Mouse (Mus musculus) small intestine, adult 2 months (tissue): Measurements from ENCODE around the gene Gm6880. TPM values are rescaled to one million over a fixed set of nuclear protein-coding genes. Genes with fewer than 3 reads are reported as not detected.
"Not testable (repeated sequence)": the region's sequence is repeated elsewhere in the genome, so short reads cannot be mapped to it uniquely, and the experiment has no call there.

Experiments
- H3K27ac ChIP-seq: fragments of 200-500 bp; 2 replicates; pipeline ENCODE4 v1.5.1; 2012; ENCODE audit warnings: low read depth, low read length, control low read depth, inconsistent platforms; ENCODE audit not compliant: insufficient read depth
- H3K27me3 ChIP-seq: fragments of 200-500 bp; 2 replicates; pipeline ENCODE4 v1.6.1; 2012; ENCODE audit warnings: mild to moderate bottlenecking, moderate library complexity, low read length, inconsistent platforms; ENCODE audit not compliant: control insufficient read depth, insufficient read depth
- H3K36me3 ChIP-seq: fragments of 200-500 bp; 2 replicates; pipeline ENCODE4 v1.6.1; 2012; ENCODE audit warnings: mild to moderate bottlenecking, low read length, control low read depth, inconsistent platforms; ENCODE audit not compliant: control insufficient read depth, insufficient read depth
- H3K4me1 ChIP-seq: fragments of 200-500 bp; 2 replicates; pipeline ENCODE4 v1.6.1; 2012; ENCODE audit warnings: low read length, inconsistent platforms, mixed read lengths; ENCODE audit not compliant: control insufficient read depth, insufficient read depth, insufficient read length
- H3K4me3 ChIP-seq: fragments of 200-500 bp; 2 replicates; pipeline ENCODE4 v1.5.1; 2012; ENCODE audit warnings: low read depth, mild to moderate bottlenecking, control low read depth, inconsistent platforms, low read length, moderate library complexity
- CTCF ChIP-seq: fragments of 200-500 bp; IDR thresholded peaks from 2 replicates; pipeline ENCODE4 v1.5.1; 2012; ENCODE audit warnings: low read depth, mild to moderate bottlenecking, control low read depth, inconsistent platforms, low read length, moderate library complexity, mixed read lengths; ENCODE audit not compliant: insufficient replicate concordance, insufficient read length; ENCODE audit errors: extremely low read depth
- POLR2A ChIP-seq: fragments of 200-500 bp; IDR thresholded peaks from 2 replicates; pipeline ENCODE4 v1.6.1; 2012; ENCODE audit warnings: low read depth, mild to moderate bottlenecking, control low read depth, inconsistent platforms, low read length, moderate library complexity
- WGBS: fragments of 180-500 bp; shearing (Covaris S2); methylation state at CpG from one replicate; pipeline ENCODE4 v1.1.7; 2018; 5-methylcytosine and 5-hydroxymethylcytosine counted together
- polyA plus RNA-seq: library from polyadenylated mRNA; depleted of rRNA; stranded (reverse); fragments of >200 nt; gene quantifications from 2 replicates; pipeline ENCODE4 v1.2.3, GENCODE M21; 2012; rRNA removed

Gm6880 gene
- not detected in 2 replicates for polyA plus RNA-seq

- WGBS, result 62% methylated on average over 13 of the region's 14 CpGs
- not testable (repeated sequence) for H3K4me1 ChIP-seq, H3K27ac ChIP-seq, H3K27me3 ChIP-seq, H3K4me3 ChIP-seq, H3K36me3 ChIP-seq
Observed at GRCm38 (mm10) chrX:74481349-74481885, at the start of gene Gm6880. Gm6880 (minus strand) TSS chrX:74481399.

- H3K27me3 ChIP-seq, H3K36me3 ChIP-seq, H3K27ac ChIP-seq, H3K4me3 ChIP-seq, H3K4me1 ChIP-seq: not testable (repeated sequence)
Observed at GRCm38 (mm10) chrX:74517461-74517860, 36.3 kb upstream of the Gm6880 start.

DNA sequence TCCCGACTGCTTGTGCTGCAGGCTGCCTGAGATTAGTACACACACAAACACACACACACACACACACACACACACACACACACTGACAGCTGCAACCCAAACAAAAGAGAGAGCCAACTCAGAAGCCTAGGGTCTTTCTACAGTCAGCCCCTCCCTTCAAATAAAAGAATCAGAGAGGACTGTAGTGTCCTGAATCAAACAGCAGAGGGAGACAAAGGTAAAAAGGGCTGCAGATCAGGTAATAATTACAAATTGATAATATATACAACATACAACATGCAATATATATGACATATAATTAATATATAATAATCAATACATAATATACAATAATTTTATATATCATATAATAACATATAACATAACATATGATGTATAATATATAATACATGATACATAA lies 15.9 kb upstream of the Gm6880 start:
- no peaks in the 10 kb centered on the region for H3K27me3 ChIP-seq
- no peaks in the 10 kb centered on the region for H3K4me1 ChIP-seq
- H3K4me3 ChIP-seq, result no peak overlapping the region
- TF ChIP-seq POLR2A, result no peak
- TF ChIP-seq CTCF, result no peak
- no peaks in the 10 kb centered on the region for H3K36me3 ChIP-seq
- WGBS, result 60% methylated on average over 1 of the region's 1 CpGs
- no peak overlapping the region for H3K27ac ChIP-seq

DNA sequence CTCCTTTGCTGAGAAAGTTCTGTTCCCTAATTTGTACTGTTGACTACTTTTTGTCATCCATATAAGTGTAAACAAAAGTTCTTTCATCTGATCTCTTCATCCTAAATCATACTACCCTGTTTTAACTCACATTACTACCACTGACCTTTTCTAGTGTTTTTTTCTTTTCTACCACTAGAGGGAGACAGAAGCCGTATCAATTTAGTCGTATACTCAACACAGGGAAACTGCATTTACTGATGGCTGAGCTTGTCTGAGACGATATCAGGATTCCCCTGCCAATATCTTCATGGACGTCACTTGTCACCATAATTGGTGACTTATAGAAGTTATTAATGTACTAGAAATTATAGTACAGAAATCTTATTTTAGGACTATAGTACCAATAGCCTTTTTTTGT lies 28.4 kb downstream of the Gm6880 start:
- no peak overlapping the region for H3K27ac ChIP-seq
- H3K36me3 ChIP-seq, result peaks cover 9% of the 10 kb centered on the region
- H3K27me3 ChIP-seq, result no peaks in the 10 kb centered on the region
- WGBS, result 13% methylated on average over 4 of the region's 4 CpGs
- H3K4me3 ChIP-seq, result no peak overlapping the region
- TF ChIP-seq CTCF (no peak), POLR2A (no peak)
- peaks cover 5% of the 10 kb centered on the region; the same call in 1 of the 2 replicates for H3K4me1 ChIP-seq

- TF ChIP-seq POLR2A (no peak), CTCF (no peak)
- Histone ChIP-seq H3K27ac (no peak overlapping the region), H3K4me1 (peaks cover 5% of the 10 kb centered on the region; the same call in 1 of the 2 replicates), H3K36me3 (peaks cover 13% of the 10 kb centered on the region), H3K27me3 (no peaks in the 10 kb centered on the region), H3K4me3 (no peak overlapping the region)
- 65% methylated on average over 4 of the region's 4 CpGs for WGBS
Observed at GRCm38 (mm10) chrX:74451157-74451912, 29.9 kb downstream of the Gm6880 start.

Other genes with a start within 250 kb of the Gm6880 start
- gene Flna, start 231.6 kb downstream of the Gm6880 start, polyA plus RNA-seq, result 270 and 280 TPM in 2 replicates
- gene Emd, start 226.7 kb downstream of the Gm6880 start, polyA plus RNA-seq, result 25.5 and 37.3 TPM in 2 replicates
- gene Rpl10, start 210.6 kb downstream of the Gm6880 start, polyA plus RNA-seq, result 750 and 1,062 TPM in 2 replicates
- gene Taz, start 199.5 kb downstream of the Gm6880 start, polyA plus RNA-seq, result 65.7 and 80.7 TPM in 2 replicates
- 13.0 and 13.9 TPM in 2 replicates for gene Dnase1l1, start 199.1 kb downstream of the Gm6880 start, polyA plus RNA-seq
- gene Atp6ap1, start 184.3 kb downstream of the Gm6880 start, polyA plus RNA-seq, result 119 and 169 TPM in 2 replicates
- 61.7 and 88.3 TPM in 2 replicates for gene Gdi1, start 176.4 kb downstream of the Gm6880 start, polyA plus RNA-seq
- gene Fam50a, start 168.4 kb downstream of the Gm6880 start, polyA plus RNA-seq, result 6.4 and 10.4 TPM in 2 replicates
- 3.1 and 4.4 TPM in 2 replicates for gene Plxna3, start 152.3 kb downstream of the Gm6880 start, polyA plus RNA-seq
- gene Lage3, start 127.8 kb downstream of the Gm6880 start, polyA plus RNA-seq, result 16.9 and 17.1 TPM in 2 replicates
- gene Ubl4a, start 108.2 kb downstream of the Gm6880 start, polyA plus RNA-seq, result 24.0 and 33.4 TPM in 2 replicates
- gene Slc10a3, start 108.0 kb downstream of the Gm6880 start, polyA plus RNA-seq, result 9.1 and 20.9 TPM in 2 replicates
- gene Fam3a, start 88.1 kb downstream of the Gm6880 start, polyA plus RNA-seq, result 15.4 and 27.3 TPM in 2 replicates
- gene Ikbkg, start 88.1 kb downstream of the Gm6880 start, polyA plus RNA-seq, result 6.2 and 8.7 TPM in 2 replicates
- 20.3 and 31.0 TPM in 2 replicates for gene G6pdx, start 52.2 kb downstream of the Gm6880 start, polyA plus RNA-seq
- gene Olfr1326-ps1, start 93.5 kb upstream of the Gm6880 start, polyA plus RNA-seq, result not detected in 2 replicates
- not detected in 2 replicates for gene Olfr1325, start 111.3 kb upstream of the Gm6880 start, polyA plus RNA-seq
- 0.06 TPM in 1 of 2 replicates, not detected in the other for gene Gm5640, start 164.2 kb upstream of the Gm6880 start, polyA plus RNA-seq